Mouse (Mus musculus) ovary, adult 18-20 months (tissue): Measurements from ENCODE around the gene Syngr1.

ENCODE experiments used
- DNase-seq: peaks from one replicate; pipeline ENCODE4 v3.0.0; 2022; ENCODE audit warnings: low spot score, mixed read lengths

The Syngr1 gene

DNA sequence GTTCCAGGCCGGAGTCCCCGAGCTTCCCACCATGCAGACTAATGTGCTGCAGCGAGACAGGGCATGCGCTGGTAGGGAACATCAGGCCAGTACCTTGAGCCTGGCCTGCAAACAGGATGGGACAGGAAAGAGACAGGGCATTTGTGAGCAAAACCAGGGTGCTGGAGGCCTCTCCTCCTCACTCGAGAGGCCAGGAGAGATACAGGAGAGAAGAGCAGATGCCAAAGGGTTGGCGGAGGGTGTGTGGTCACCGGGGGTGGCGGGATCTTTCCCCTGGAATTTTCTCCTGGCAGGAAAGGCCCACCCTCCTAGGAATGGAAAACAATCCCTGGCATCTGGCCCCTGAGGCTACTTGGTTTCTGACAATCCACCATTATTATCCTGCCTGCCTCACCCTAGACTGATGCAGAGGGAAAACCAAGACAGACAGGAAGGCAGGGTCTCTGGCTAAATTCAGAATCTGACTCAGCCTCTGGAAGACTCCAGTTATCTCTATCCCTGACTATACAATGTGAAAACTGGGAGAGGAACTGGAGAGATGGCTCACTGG is 21.0 kb upstream of the Syngr1 start:
- DNase-seq, result no peak

DNA sequence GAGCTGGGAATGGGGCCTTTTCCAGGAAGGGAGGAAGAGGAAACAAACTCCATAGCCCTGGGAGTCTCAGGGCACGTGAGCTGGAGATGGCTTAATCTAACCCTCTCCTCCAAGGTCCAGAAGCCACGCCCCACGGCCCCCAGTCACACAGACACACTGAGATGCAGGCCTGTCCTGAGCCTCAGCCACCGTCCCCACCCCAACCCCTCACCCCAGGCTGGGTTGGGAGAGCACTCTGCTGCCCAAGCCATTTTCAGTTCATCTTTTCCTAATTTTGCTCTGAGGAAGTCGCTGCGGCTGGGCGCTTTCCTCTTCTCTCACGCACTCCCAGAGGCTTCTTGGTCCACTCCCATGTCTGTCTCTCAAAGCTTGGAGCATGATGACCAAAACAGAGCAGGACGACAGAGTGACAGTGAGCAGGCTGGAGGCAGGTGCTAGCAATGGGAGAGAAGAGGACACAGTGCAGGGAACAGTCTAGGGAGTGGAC is 19.1 kb upstream of the Syngr1 start:
- DNase-seq, result no peak

DNA sequence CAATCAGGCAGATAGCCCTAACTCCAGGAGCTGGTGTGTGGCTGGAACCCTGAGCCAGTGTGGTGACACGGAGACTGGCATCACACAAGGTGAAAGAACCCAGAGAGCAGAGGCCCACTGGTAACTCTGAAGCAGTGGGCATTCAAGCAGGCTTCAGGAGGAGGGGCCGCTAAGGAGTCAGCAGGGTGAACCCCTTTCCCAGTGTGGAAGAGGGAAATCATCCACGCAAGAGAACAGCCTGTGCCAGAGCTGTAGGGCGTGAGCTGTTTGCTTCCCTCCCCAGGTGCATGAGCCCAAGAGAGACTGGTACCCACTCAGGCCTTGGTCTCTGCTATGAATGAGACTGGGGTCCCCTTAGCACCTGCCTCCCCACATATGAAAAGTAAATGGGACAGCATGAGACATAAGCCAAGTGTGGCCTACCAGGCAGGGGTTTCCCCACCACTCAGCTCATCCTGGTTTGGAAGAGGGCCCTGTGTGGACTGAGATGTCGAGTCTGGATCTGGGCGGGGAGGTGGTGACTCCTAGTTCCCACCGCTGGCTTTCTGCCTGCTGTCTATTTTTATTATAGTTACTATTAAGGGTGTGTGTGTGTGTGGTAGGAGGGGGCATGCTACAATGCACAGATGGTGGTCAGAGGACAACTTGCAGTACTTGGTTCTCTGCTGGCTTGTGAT is 18.4 kb upstream of the Syngr1 start:
- no peak for DNase-seq

DNA sequence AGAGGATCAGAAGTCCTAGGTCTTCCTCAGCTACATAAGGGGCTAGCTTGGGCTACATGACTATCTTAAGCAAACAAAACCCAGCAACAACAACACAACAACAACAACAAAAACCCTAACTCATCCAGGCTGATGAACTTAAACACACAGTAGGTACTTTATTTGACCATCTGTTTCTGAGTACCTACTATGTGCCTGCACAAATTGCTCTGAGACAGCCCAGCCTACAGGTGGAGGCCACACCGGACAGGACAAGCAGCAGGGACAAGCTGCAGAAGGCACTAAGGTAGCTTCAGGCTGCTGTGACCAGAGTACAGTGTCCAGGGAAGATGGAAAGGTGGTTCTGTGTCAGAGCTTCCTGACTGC is 17.9 kb upstream of the Syngr1 start:
- DNase-seq, result no peak

DNA sequence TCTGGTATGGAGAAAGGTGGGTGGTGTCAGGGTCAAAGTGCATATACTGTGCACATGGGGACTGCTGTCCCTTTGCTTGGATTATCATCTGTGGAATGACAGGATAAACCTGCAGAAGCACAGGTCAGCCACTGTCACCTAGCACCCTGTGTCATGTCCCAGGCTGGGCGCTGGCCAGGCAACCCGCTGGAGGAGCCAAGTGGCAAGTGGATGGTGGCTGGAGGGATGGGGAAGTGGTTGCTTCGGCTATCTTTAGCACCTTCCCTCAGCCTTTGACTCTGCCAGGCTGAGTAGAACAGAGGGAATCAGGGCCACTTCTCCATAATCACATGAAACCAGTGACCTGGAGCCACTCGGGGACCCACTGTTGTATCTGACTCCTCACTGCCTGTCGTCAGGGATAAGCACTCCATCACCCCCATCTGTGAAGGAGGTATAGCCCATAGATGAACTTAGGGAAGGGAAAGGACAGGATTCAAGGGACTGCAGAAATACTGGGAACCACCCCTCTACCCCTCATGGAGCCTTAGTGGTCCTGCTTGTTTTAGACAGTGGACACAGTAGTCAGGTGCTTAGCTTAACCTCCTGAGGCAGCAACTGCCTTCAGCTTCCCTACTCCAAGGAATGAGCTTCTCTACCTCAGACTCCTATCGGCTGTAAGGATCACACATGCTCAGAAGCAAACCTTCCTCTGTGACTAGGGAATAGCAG is 16.3 kb upstream of the Syngr1 start:
- no peak for DNase-seq

DNA sequence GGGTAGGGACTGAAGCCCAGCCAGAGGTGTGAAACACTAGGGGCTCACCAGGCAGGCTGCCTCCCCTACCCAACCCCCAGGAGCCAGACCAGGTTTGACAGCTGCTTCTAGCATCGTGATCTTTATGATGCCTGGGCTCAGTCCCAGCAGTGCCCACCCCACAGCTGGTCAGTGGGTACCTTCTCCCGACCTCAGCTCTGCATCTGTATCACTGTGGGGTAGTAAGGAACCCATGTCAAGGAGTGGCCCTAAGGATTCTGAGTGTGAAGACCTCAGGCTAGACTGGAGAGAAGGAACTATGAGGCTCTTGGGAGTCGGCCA is 15.8 kb upstream of the Syngr1 start:
- DNase-seq, result no peak

DNA sequence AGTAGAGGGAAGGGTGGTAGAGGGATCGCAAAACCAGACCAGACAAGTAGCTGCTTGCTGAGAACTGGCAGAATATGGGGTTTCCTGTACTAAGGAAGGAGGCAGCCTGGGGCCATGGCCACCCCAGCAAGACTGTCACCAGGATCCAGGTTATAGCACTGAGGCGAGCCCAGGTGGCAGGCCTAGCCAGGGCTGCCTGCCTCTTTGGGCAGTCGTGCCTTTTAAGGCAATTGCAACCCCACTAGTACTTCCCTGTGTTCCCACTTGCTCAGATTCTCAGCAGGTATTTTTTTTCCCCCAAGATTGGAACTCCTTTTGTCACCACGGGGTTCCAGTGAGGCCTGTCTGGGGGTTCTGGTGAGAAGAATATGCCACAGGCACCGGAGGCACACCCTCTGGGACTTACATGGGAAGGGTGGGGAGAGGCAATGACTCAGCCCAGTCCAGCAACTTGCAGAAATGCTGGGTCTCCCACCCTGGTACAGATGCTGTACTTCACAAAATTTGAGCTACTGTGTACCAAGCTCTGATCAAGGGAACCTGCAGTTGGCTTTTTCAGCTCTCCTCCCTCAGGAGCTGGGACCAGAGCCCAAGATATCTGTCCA is 15.3 kb upstream of the Syngr1 start:
- no peak for DNase-seq

DNA sequence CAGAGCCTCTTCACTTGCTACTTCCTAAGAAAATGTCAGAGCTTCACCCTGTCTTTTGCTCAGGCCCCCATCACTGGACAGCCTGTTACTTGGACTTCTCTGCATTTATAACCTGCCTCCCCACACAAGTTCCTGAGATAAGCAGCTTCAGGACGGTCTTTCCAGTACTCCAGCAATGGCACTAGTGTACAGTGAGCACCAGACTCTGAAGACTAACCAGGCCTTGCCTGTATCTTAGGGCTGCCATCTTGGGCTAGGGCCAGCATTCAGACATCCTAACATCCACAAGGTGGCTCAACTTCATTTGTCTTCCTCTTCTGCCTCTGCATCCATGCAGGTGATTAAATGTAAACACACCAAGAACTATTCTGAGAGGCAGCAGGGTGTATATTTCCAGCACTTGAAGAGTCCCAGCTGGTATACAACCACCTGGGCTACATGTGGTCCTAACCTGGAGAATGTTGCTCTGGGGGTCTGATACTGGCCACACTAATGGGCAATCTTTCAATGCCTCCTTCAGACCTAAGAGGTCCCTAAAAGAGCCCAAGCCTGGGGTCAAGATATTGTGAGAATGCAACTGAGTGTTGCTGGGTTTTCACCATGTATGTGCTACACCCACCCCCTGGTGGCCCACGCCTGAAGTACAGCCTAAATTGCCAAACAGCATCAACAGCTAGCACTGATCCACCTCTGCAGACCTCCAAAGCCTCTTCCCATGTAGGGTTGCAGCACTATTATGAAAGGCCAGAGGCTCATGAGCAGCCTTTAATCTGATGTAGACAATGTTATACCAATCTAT is 14.6 kb upstream of the Syngr1 start:
- no peak for DNase-seq

DNA sequence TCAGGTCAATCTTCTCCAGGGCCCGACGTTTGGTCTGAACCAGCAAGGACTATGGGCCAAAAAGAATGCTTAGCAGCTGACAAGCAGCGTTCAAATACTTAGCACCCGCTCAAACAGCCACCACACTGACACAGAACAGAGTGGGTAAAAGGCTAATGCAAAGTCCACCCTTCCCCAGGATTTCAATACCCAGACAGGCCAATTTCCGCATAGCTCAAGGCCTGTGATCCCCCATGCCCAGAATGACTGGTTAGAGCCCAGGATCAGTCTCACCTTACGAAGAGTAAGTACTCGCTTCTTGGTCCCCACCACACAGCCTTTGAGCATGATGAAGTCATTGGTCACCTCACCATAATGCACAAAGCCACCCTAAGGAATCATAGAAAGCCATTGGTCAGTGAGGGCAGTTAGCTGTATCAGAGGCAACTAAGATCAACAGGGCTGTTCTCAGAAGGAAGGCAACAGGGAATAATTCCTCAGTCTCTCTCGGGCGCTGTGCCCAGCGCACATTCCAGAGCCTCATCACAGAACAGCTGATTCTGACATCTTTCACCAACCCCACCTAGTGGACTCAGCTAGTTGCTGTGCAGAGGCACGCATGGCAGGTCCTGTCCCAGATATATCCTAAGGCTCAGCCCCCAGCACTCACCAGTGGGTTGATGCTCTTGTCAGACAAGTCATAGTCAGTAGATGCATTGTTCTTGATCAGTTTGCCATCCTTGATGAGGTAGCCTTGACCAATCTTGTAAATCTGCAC is 12.9 kb upstream of the Syngr1 start:
- no peak for DNase-seq

- no peak for DNase-seq
Observed at GRCm38 (mm10) chr15:80079129-80079668, 11.9 kb upstream of the Syngr1 start.

- DNase-seq, result no peak
Observed at GRCm38 (mm10) chr15:80079954-80080353, 11.2 kb upstream of the Syngr1 start.

- DNase-seq, result no peak
Observed at GRCm38 (mm10) chr15:80080711-80081615, 10.2 kb upstream of the Syngr1 start.

- no peak for DNase-seq
Observed at GRCm38 (mm10) chr15:80081801-80082546, 9.2 kb upstream of the Syngr1 start.

DNA sequence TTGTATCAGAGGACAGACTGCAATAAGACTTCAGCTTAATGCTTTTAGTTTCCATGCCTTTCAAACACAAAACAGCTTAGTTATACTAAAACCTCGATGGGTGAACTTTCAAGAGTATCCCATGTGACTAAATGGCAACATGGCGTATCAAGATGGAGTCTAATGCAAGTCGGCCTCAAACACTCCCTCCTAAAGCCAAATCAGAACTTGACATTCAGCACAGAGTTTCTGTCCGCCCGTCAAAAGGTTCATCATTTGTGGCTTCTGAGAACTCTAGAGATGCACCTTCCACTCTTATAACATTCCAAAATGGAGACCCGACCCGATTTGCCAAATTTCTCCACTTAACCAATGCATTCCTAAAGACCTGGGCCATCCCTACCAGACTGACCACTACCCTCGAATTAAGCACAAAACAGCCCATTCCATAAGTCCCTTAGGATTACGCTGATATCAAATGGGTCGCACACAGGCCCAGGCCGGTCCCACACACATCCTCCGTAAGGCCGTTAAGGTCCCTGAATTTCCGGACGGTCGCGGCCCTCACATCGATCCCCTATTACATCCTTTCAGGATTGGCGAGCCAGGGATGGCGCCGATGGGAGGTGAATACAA is 8.4 kb upstream of the Syngr1 start:
- no peak for DNase-seq

- DNase-seq, result peak; percentile 95
Observed at GRCm38 (mm10) chr15:80083276-80083731, 7.8 kb upstream of the Syngr1 start.

DNA sequence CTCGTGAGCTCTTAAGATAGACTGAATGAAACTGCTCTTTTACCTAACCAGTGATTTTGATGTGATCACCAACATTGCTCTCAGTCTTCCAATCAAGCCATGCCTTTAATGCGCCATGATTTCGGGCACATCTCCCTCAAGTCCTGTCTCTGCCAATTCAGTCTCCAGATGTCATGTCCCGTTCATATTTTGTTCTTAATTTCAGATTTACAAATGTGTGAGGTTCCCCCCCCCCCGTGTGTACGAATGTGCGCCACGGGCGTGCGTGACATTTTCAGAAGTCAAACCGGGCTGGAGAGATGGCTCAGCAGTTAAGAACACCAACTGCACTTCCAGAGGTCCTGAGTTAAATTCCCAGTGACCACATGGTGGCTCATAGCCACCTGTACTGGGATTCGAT is 7.4 kb upstream of the Syngr1 start:
- DNase-seq, result no peak

DNA sequence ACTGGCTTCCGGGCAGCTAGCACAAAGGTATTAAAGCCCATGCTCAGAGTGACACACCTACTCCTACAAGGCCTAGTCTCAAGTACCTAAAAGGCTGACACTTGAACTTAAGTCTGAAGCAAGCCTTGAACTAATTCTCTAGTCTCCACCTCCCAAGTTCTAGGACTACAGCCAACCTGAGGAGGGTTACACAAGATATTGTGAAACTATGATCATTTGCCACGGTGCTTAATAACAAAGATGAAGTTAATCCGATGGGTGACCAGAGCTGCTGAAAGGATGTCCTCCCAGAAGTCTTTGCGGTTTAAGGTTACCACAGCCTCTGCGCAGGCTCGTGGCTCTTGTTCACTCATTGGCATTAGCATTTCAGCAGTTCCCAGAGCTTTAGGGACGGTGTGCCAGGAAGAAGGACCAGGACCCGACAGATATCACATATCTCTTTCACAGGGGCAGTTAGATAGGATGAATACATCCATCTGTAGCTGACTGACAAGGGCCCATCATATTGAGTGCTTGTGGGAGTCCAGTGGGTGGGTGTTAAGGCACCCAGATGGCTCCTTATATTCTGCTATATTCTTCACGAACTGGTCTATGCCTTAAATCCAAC is 3.6 kb upstream of the Syngr1 start:
- no peak for DNase-seq

- peak; percentile 76 for DNase-seq
Observed at GRCm38 (mm10) chr15:80088637-80089036, 2.5 kb upstream of the Syngr1 start.

- DNase-seq, result no peak
Observed at GRCm38 (mm10) chr15:80090155-80090554, 979 bp upstream of the Syngr1 start.
